Mouse (Mus musculus) C2C12 (cell line): Measurements from ENCODE around the gene Ubr1. TPM values are rescaled to one million over a fixed set of nuclear protein-coding genes. Genes with fewer than 3 reads are reported as not detected.

Experiments
- H3K27me3 ChIP-seq: one replicate; pipeline ENCODE4 v1.6.1; 2011; ENCODE audit not compliant: control insufficient read depth, insufficient read depth, insufficient read length
- H3K36me3 ChIP-seq: one replicate; pipeline ENCODE4 v1.6.1; 2011; ENCODE audit not compliant: control insufficient read depth, insufficient read depth
- H3K4me3 ChIP-seq: one replicate; pipeline ENCODE4 v1.5.1; 2011; ENCODE audit warnings: mild to moderate bottlenecking, control low read depth; ENCODE audit not compliant: poor library complexity, insufficient read depth, severe bottlenecking
- H3K79me2 ChIP-seq: one replicate; pipeline ENCODE4 v1.6.1; 2011; ENCODE audit not compliant: control insufficient read depth, insufficient read depth
- H3K79me3 ChIP-seq: one replicate; pipeline ENCODE4 v1.6.1; 2011; ENCODE audit warnings: low read depth, control low read depth
- H3ac ChIP-seq: one replicate; pipeline ENCODE3; 2011; ENCODE audit warnings: low read depth; ENCODE audit not compliant: control insufficient read depth, insufficient read length
- CEBPB ChIP-seq: IDR thresholded peaks from one replicate; pipeline ENCODE4 v1.6.1; 2011; ENCODE audit warnings: low read depth, mild to moderate bottlenecking, control low read depth, moderate library complexity
- CTCF ChIP-seq: IDR thresholded peaks from one replicate; pipeline ENCODE4 v1.5.1; 2011; ENCODE audit not compliant: control insufficient read depth, insufficient read depth, insufficient read length
- FOSL1 ChIP-seq: IDR thresholded peaks from one replicate; pipeline ENCODE4 v1.8.0; 2011; ENCODE audit warnings: mild to moderate bottlenecking, low read length; ENCODE audit not compliant: poor library complexity, insufficient read depth, severe bottlenecking
- MAX ChIP-seq: IDR thresholded peaks from one replicate; pipeline ENCODE4 v1.6.1; 2011; ENCODE audit warnings: mild to moderate bottlenecking, control low read depth
- MYOD1 ChIP-seq: IDR thresholded peaks from one replicate; pipeline ENCODE4 v1.6.1; 2011; ENCODE audit warnings: low read depth; ENCODE audit not compliant: control insufficient read depth, insufficient read length
- MYOG ChIP-seq: IDR thresholded peaks from one replicate; pipeline ENCODE4 v1.6.1; 2011; ENCODE audit not compliant: control insufficient read depth, insufficient read length; ENCODE audit errors: extremely low read depth
- USF1 ChIP-seq: IDR thresholded peaks from one replicate; pipeline ENCODE4 v1.6.1; 2011; ENCODE audit warnings: low read depth, mild to moderate bottlenecking, control low read depth, moderate library complexity
- microRNA-seq: library from miRNA; unstranded; fragments of <30 nt; microRNA quantifications from one replicate; pipeline ENCODE4, GENCODE M21; 2019; ENCODE audit warnings: borderline microRNAs expressed
- polyA plus RNA-seq: library from polyadenylated mRNA; unstranded; fragments of >200 nt; fragmentation: generic; extraction: Trizol; gene quantifications from one replicate; pipeline ENCODE4 v1.2.1, GENCODE M21; 2012; ENCODE audit warnings: missing spikeins

Gene Ubr1
- polyA plus RNA-seq, 1 experiment: 5.6 TPM

DNA sequence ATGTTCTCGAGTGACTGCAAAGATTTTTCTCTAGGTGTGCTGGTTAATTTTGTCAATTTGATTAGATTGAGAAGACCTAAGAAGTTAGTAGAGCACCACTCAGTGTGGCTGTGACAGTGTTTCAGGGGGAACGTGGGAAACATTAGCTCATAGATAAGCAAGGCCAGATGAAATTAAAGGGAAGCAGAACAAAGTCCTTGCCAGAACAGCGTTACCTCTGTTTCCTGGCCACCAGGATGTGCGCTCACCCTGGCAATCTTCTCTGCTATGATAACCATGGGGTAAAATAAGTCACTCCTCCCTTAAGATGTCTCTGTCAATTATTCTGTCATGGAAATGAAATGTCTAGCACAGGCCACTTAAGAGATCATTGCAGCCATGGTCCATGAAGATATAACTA is 126.5 kb downstream of the Ubr1 start:
- TF ChIP-seq MYOG (no peak), USF1 (no peak), FOSL1 (no peak), MYOD1 (no peak), CTCF (no peak), CEBPB (no peak), MAX (no peak)
- Histone ChIP-seq H3K27me3 (no peaks in the 10 kb centered on the region), H3K79me2 (peaks cover 36% of the 10 kb centered on the region), H3ac (no peak overlapping the region), H3K4me3 (no peak overlapping the region), H3K79me3 (peaks cover 5% of the 10 kb centered on the region), H3K36me3 (no peaks in the 10 kb centered on the region)

DNA sequence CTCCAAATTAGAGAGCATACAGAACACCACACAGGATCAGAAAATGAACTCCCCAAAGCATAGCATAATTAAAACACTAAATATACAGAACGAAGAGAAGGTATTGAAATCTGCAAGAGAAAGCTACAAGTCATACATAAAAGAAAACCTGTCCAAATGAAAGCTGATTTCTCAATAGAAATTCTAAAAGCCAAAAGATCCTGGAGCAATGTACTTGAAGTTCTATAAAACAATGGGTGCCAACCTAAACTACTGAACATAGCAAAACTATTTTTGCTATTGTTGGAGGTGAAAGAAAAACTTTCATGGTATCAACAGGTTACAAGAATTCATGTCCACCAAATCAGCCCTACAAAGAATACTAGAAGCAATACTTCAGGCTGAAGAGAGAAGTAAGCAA is 129.3 kb downstream of the Ubr1 start:
- Histone ChIP-seq H3K4me3 (no peak overlapping the region), H3K79me2 (peaks cover 21% of the 10 kb centered on the region), H3ac (no peak overlapping the region), H3K79me3 (peaks cover 4% of the 10 kb centered on the region), H3K36me3 (no peaks in the 10 kb centered on the region), H3K27me3 (no peaks in the 10 kb centered on the region)
- no peak for TF ChIP-seq CTCF
- TF ChIP-seq CEBPB: no peak
- no peak for TF ChIP-seq USF1
- TF ChIP-seq MYOD1: no peak
- no peak for TF ChIP-seq MAX
- no peak for TF ChIP-seq MYOG
- TF ChIP-seq FOSL1: no peak

DNA sequence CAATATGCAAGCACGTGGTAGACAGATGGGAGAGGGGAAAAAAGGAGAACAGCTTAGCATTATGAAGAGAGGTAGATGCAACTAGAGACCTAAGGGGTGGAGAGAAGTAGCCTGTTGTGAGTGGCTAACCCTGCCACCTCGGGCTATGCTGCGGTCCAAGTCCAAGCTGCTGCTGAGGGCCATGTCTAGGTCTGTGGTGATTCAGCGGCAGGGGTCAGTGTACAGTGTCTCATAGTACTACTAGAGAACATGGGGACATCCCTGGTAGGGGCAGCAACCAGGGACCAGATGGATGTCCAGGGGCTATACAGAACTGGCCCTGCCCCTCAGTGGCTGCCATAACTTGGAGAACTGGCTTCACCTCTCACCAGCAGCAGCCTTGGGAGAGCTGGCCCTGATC is 135.3 kb downstream of the Ubr1 start:
- H3K27me3 ChIP-seq: no peaks in the 10 kb centered on the region
- no peaks in the 10 kb centered on the region for H3K36me3 ChIP-seq
- peaks cover 21% of the 10 kb centered on the region for H3K79me2 ChIP-seq
- TF ChIP-seq MYOD1: no peak
- no peak for TF ChIP-seq CEBPB
- TF ChIP-seq MYOG: no peak
- no peak for TF ChIP-seq FOSL1
- no peak for TF ChIP-seq CTCF
- TF ChIP-seq USF1: no peak
- no peak overlapping the region for H3K4me3 ChIP-seq
- H3ac ChIP-seq: no peak overlapping the region
- H3K79me3 ChIP-seq: no peaks in the 10 kb centered on the region

DNA sequence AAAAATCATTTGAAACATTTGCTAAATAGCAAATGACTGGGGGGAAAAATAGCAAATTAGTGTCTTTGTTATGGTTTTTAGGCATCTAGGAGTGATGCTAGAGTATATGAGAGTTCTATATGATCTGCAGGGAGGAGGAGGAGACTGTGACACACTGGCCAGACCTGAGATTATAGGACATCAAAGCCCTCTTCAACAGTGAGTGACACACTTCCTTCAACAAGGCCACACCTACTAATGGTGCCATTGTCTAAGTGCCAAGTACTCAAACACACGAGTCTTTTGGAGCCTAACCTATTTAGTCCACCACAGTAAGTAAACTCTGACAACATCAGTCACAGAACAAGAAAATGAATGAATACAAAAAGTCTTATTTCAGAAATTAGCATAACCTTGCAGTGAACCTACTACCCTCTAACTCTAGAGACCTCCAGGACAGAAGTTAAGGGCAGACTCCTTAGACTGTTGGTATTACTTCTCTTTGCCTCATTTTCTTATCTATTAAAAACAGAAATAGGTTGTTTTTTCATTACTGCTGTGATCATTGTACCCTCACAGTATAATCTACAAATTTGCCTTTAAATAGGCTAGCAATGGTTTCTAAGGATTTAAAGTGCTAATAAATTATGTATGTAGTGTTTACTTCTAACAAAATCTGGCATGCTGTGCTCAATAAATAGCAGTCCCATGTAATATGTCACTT is 143.4 kb downstream of the Ubr1 start:
- no peaks in the 10 kb centered on the region for H3K79me3 ChIP-seq
- no peak for TF ChIP-seq MYOG
- TF ChIP-seq CEBPB: no peak
- TF ChIP-seq FOSL1: no peak
- TF ChIP-seq MAX: no peak
- no peak for TF ChIP-seq USF1
- no peak for TF ChIP-seq MYOD1
- no peak for TF ChIP-seq CTCF
- no peaks in the 10 kb centered on the region for H3K27me3 ChIP-seq
- no peaks in the 10 kb centered on the region for H3K36me3 ChIP-seq
- H3K79me2 ChIP-seq: no peaks in the 10 kb centered on the region
- no peak overlapping the region for H3K4me3 ChIP-seq
- H3ac ChIP-seq: no peak overlapping the region

Small RNA genes lying within 50 kb of the gene (microRNA-seq; reads per million reads assigned to microRNA genes)
- 0.24 reads per million for gene Gm44325

Other genes with a start within 250 kb of the Ubr1 start
- 6.5 TPM for gene Cdan1, start 120.6 kb downstream of the Ubr1 start, polyA plus RNA-seq
- gene Ttbk2, start 120.1 kb downstream of the Ubr1 start, polyA plus RNA-seq: 2.0 TPM
- 4.9 TPM for gene Tmem62, start 6.3 kb upstream of the Ubr1 start, polyA plus RNA-seq
- 21.1 TPM for gene Ccndbp1, start 37.7 kb upstream of the Ubr1 start, polyA plus RNA-seq
- not detected for gene Epb42, start 66.4 kb upstream of the Ubr1 start, polyA plus RNA-seq
- 0.13 TPM for gene Tgm5, start 115.1 kb upstream of the Ubr1 start, polyA plus RNA-seq
- gene Tgm7, start 139.1 kb upstream of the Ubr1 start, polyA plus RNA-seq: not detected
- 1.6 TPM for gene Adal, start 169.7 kb upstream of the Ubr1 start, polyA plus RNA-seq
- gene Lcmt2, start 169.9 kb upstream of the Ubr1 start, polyA plus RNA-seq: 3.6 TPM
- gene Tubgcp4, start 199.9 kb upstream of the Ubr1 start, polyA plus RNA-seq: 16.7 TPM
- gene Zscan29, start 200.4 kb upstream of the Ubr1 start, polyA plus RNA-seq: 3.1 TPM